Mouse (Mus musculus): Measurements from ENCODE around the gene Rbbp5.
"Not testable (repeated sequence)": the region's sequence is repeated elsewhere in the genome, so short reads cannot be mapped to it uniquely, and the experiment has no call there.

GRCm38 (mm10) chr1:132470031-132470430 is 7.1 kb upstream of the Rbbp5 start:
- not testable (repeated sequence) for TF ChIP-seq GATA1 (IDR thresholded peaks at IDR 0.05; ENCODE audit: borderline replicate concordance, low read length); FLI1 (IDR thresholded peaks at IDR 0.05; ENCODE audit: low read length)
